In the genomic region with DNA sequence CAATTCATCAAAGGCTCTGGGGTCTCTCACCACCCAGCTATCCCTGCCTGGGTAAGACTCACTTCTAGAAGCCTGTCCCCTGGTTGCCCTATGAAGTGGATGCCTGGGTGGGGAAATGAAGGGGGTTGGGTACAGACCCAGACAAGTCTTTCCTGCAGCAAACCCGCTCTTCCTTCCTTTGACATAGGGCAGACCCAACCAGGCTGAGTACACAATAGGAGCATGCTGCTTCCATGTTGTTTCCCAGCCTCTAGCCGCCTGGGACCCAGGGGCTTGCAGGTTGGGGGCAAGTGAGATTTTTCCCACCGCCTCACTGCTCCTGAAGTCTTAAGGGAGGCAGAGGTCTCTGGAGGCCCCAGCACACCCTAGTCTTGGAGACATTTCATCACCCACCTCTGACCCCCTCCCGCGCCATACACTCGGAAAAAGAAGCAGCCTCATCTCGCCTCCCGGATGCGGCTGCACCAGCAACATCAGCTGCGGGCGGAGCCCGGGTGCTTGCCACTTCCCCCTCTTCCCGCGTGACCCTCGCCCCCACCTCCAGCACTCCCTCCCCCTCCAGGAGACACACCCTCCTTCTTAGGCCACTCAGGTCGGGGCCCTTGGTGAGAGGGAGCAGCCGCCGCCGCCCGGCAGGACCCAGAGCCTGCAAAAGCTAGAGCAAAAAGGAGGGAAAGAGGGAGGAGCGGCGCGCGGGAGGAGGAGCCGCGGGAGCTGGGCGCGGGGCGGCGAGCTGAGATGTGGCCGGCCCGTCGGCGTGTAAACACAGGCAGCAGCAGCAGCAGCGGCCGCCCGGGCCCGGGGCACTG, we compare ENCODE assay signal across 8 mouse cellular contexts. TPM values are rescaled to one million over a fixed set of nuclear protein-coding genes. Genes with fewer than 3 reads are reported as not detected.
DNase-seq lines count a peak whose midpoint lies in the region; ATAC-seq lines count a peak whose summit lies in the region.

TSS of gene Dock11 (plus strand) at position 746 of the 809 bp plus-strand sequence.

- no peaks in the 10 kb centered on the region for H3K27me3 ChIP-seq in hindbrain, embryonic 13.5 days

- peak within 1 kb of the TSS; percentile 78 for H3K9ac ChIP-seq in hindbrain, embryonic 13.5 days

- WGBS in hindbrain, embryonic 13.5 days, result 18% methylated on average over 25 of the region's 38 CpGs

- H3K9me3 ChIP-seq in hindbrain, embryonic 13.5 days, result no peaks in the 10 kb centered on the region

- H3K27ac ChIP-seq in hindbrain, embryonic 13.5 days, result peak within 1 kb of the TSS; percentile 89

- peak; percentile 89 for ATAC-seq in hindbrain, embryonic 13.5 days (ENCODE audit: low FRiP score)

- peaks cover 17% of the 10 kb centered on the region for H3K4me1 ChIP-seq in hindbrain, embryonic 13.5 days (replicated peaks)

- H3K4me2 ChIP-seq in hindbrain, embryonic 13.5 days, result peak within 1 kb of the TSS; percentile 60

- DNase-seq in R1 (ENCODE audit: low read depth, low spot score), result peak; percentile 89
- DNase-seq in cerebellum, postnatal 25 days, result peak; percentile 56 to 66
- DNase-seq in frontal cortex, postnatal 25 days (ENCODE audit: low spot score in 2 of 2), result peak; percentile 4 to 9
- peak; percentile 50 to 51 for DNase-seq in layer of hippocampus, postnatal 36 days
- peak; percentile 67 for DNase-seq in lung, postnatal 36 days
- peak; percentile 69 for DNase-seq in retina, embryonic 14.5 days (ENCODE audit: low spot score)
- DNase-seq in thymus, postnatal 36 days, result peak; percentile 80 to 87

- H3K36me3 ChIP-seq in hindbrain, embryonic 13.5 days, result no peaks in the 10 kb centered on the region

- peak within 1 kb of the TSS; percentile 60 for H3K4me3 ChIP-seq in hindbrain, embryonic 13.5 days

RNA-seq across cellular contexts. Expression of gene Dock11, which starts in this region (rescaled TPM):
- 14.4 and 15.8 TPM in 2 replicates for polyA plus RNA-seq in hindbrain, embryonic 13.5 days (2015; fragmentation: Nextera tagmentation; extraction: Ambion mirVana)
- total RNA-seq in layer of hippocampus, postnatal 36 days (2021), result 10 to 100 TPM; 15.4 to 21.1 TPM

Comparison
In these comparisons a context has a peak if more than half of its experiments do, and no peak if none do; other contexts are left out.
1. Peak in every context shown above with its lines: DNase-seq, ATAC-seq, H3K4me3 ChIP-seq and H3K27ac ChIP-seq.
2. DNase-seq: peak in every context shown above with its lines; median percentile 89 in R1; 84 in thymus, postnatal 36 days; 69 in retina, embryonic 14.5 days; 67 in lung, postnatal 36 days; 61 in cerebellum, postnatal 25 days; 50 in layer of hippocampus, postnatal 36 days; 6 in frontal cortex, postnatal 25 days.